Mouse (Mus musculus) ES-E14 (cell line): ENCODE results near the gene Cd2bp2. TPM values are rescaled to one million over a fixed set of nuclear protein-coding genes. Genes with fewer than 3 reads are reported as not detected.

Experiments
- DNase-seq: peaks from one replicate; pipeline ENCODE4 v3.0.0-alpha.2; 2013; ENCODE audit warnings: low read depth, low spot score
- H3K27ac ChIP-seq: 2 replicates; pipeline ENCODE4 v1.5.1; 2012; ENCODE audit warnings: low read depth, mild to moderate bottlenecking, low read length, moderate library complexity, mixed read lengths; ENCODE audit not compliant: poor library complexity, insufficient read depth, severe bottlenecking
- H3K36me3 ChIP-seq: 2 replicates; pipeline ENCODE4 v1.6.1; 2012; ENCODE audit warnings: mild to moderate bottlenecking, low read length, moderate library complexity, mixed read lengths; ENCODE audit not compliant: control insufficient read depth, poor library complexity, insufficient read depth, severe bottlenecking
- H3K4me1 ChIP-seq, 2 experiments: fragments of 150-350 bp in 1 of 2; sonication (generic) in 1 of 2; 2 replicates each; pipeline ENCODE4 v1.6.1; 2012; ENCODE audit warnings: low read length in 2 of 2, mild to moderate bottlenecking in 1 of 2, mixed read lengths in 1 of 2; ENCODE audit not compliant: control insufficient read depth in 2 of 2, insufficient read depth in 2 of 2, poor library complexity in 1 of 2
- H3K4me3 ChIP-seq, 2 experiments: fragments of 150-350 bp in 1 of 2; sonication (generic) in 1 of 2; 2 replicates each; pipeline ENCODE4 v1.5.1; 2012; ENCODE audit warnings: low read length in 2 of 2, low read depth in 1 of 2, mild to moderate bottlenecking in 1 of 2, mixed read lengths in 1 of 2; ENCODE audit not compliant: insufficient read depth in 1 of 2, poor library complexity in 1 of 2, severe bottlenecking in 1 of 2
- H3K9ac ChIP-seq: 2 replicates; pipeline ENCODE4 v1.6.1; 2012; ENCODE audit warnings: low read depth, mild to moderate bottlenecking, low read length, mixed read lengths; ENCODE audit not compliant: poor library complexity, insufficient read depth, severe bottlenecking
- H3K9me3 ChIP-seq: fragments of 150-350 bp; sonication (generic); 2 replicates; pipeline ENCODE4 v1.6.1; 2012; ENCODE audit warnings: low read depth, mild to moderate bottlenecking, low read length; ENCODE audit not compliant: control insufficient read depth, insufficient read depth
- CHD2 ChIP-seq: IDR thresholded peaks from 2 replicates; pipeline ENCODE4 v1.6.1; 2014; ENCODE audit warnings: mild to moderate bottlenecking, low read depth, low read length, inconsistent platforms
- HCFC1 ChIP-seq: IDR thresholded peaks from 2 replicates; pipeline ENCODE4 v1.6.1; 2012; ENCODE audit warnings: low read length, inconsistent platforms, borderline replicate concordance; ENCODE audit not compliant: insufficient read depth
- MAFK ChIP-seq: IDR thresholded peaks from 2 replicates; pipeline ENCODE4 v1.6.1; 2014; ENCODE audit warnings: mild to moderate bottlenecking, low read depth, low read length, inconsistent platforms; ENCODE audit not compliant: insufficient read depth
- ZC3H11A ChIP-seq: IDR thresholded peaks from 2 replicates; pipeline ENCODE4 v1.6.1; 2012; ENCODE audit warnings: low read depth, mild to moderate bottlenecking, inconsistent platforms, low read length, borderline replicate concordance
- ZNF384 ChIP-seq: IDR thresholded peaks from 2 replicates; pipeline ENCODE4 v1.6.1; 2012; ENCODE audit warnings: low read depth, low read length, inconsistent platforms
- in situ Hi-C, 2 experiments: fragments of 600-800 bp; cut with MboI; formaldehyde crosslinking; loops; one replicate each; pipeline ENCODE4 v1.15.1; 2025; ENCODE audit warnings: low sequenced_read_pairs in 2 of 2, inconsistent platforms in 1 of 2; ENCODE audit not compliant: unreplicated experiment in 2 of 2
- total RNA-seq: library from RNA; depleted of rRNA; stranded (reverse); fragments of 300-350 nt; gene quantifications from 2 replicates; pipeline ENCODE4 v1.2.3, GENCODE M21; 2012; rRNA removed

The Cd2bp2 gene
- total RNA-seq, 1 experiment, result 113 TPM

DNA sequence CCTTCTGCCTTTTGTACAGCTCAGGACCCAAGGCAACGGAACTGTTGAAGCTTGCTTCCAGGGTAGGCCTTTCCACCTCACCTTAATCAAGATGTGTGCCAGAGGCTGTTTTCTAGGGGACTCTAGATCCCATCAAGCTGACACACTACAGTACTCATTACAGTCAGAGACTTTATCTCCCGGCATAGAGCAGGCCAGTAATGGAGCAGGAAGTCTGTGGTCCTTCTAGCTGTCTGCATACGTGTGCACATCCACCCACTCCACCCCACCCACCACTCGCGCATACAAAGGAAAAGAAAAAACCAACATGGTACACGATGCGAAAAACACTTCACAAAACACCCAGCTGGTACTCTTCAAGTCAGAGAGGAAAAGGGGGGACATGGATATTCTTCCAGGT is 51.4 kb downstream of the Cd2bp2 start:
- no peak overlapping the region for H3K27ac ChIP-seq
- peaks cover 4 to 31% of the 10 kb centered on the region in 2 experiments; a peak in 3 of 4 replicates for H3K4me1 ChIP-seq
- in situ Hi-C loops, result no loop called here
- no peak overlapping the region for H3K4me3 ChIP-seq
- no peak for DNase-seq
- no peaks in the 10 kb centered on the region for H3K36me3 ChIP-seq
- TF ChIP-seq ZNF384 (no peak), ZC3H11A (no peak), MAFK (no peak), HCFC1 (no peak), CHD2 (no peak)
- no peaks in the 10 kb centered on the region for H3K9me3 ChIP-seq
- peak overlapping the region; percentile 31; the same call in 1 of the 2 replicates for H3K9ac ChIP-seq

DNA sequence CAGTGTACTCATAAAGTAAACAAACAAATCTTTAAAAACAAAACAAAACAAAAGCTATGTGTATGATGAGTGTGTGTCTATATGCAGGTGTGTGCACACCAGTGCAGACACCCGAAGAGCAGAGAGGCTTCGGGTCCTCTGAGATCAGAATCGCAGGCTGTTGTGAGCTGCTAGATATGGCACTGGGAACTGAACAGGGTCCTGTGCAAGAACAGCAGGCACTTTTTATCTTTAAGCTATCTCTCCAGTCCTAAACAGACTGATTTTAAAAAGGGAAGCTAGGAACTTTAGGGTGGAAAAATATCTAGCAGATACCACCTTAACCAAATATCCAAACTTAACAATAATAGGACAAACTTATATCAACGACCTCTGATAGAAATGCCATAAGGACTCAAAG is 53.2 kb downstream of the Cd2bp2 start:
- in situ Hi-C loops, result no loop called here
- Histone ChIP-seq H3K4me1 (peaks cover 6 to 31% of the 10 kb centered on the region in 2 experiments), H3K36me3 (no peaks in the 10 kb centered on the region)

DNA sequence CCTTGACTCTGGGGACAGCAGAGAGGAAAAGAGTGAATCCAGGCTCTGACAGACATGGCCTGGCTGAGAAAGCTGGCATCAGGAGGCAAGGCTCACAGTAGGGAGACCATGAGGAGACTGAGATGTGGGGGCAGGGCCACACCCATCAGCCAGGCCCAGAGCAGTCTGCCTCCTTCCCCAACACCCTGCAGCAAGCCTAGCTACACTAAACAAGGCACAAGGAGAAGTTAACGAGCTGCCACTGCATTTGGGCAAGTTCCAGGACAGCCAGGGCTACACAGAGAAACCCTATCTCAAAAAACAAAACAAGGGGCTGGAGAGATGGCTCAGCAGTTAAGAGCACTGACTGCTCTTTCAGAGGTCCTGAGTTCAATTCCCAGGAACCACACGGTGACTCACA is 53.6 kb downstream of the Cd2bp2 start:
- H3K4me1 ChIP-seq, result peaks cover 6 to 31% of the 10 kb centered on the region in 2 experiments
- no peaks in the 10 kb centered on the region for H3K36me3 ChIP-seq
- no peak overlapping the region for H3K9ac ChIP-seq
- H3K9me3 ChIP-seq, result no peaks in the 10 kb centered on the region
- H3K27ac ChIP-seq, result no peak overlapping the region
- in situ Hi-C loops, result no loop called here
- DNase-seq, result no peak
- no peak overlapping the region for H3K4me3 ChIP-seq
- no peak for TF ChIP-seq CHD2
- no peak for TF ChIP-seq ZNF384
- TF ChIP-seq MAFK, result no peak
- TF ChIP-seq HCFC1, result no peak

More for the DNA sequence above, 53.2 kb downstream of the Cd2bp2 start:
- Histone ChIP-seq H3K9ac (no peak overlapping the region), H3K27ac (no peak overlapping the region), H3K9me3 (no peaks in the 10 kb centered on the region), H3K4me3 (no peak overlapping the region)
- TF ChIP-seq CHD2 (no peak), ZNF384 (no peak), MAFK (no peak), HCFC1 (no peak), ZC3H11A (no peak)
- DNase-seq, result no peak

Other genes with a start within 250 kb of the Cd2bp2 start
- gene Asphd1, start 246.5 kb downstream of the Cd2bp2 start, total RNA-seq, result 1.0 and 2.0 TPM in 2 replicates
- gene Sez6l2, start 245.5 kb downstream of the Cd2bp2 start, total RNA-seq, result 0.80 and 2.0 TPM in 2 replicates
- 106 and 122 TPM in 2 replicates for gene Cdipt, start 220.1 kb downstream of the Cd2bp2 start, total RNA-seq
- 0.18 and 0.32 TPM in 2 replicates for gene Cdiptos, start 220.0 kb downstream of the Cd2bp2 start, total RNA-seq
- gene Mvp, start 181.4 kb downstream of the Cd2bp2 start, total RNA-seq, result 49.2 and 56.0 TPM in 2 replicates
- 0.63 and 1.3 TPM in 2 replicates for gene Pagr1b, start 179.6 kb downstream of the Cd2bp2 start, total RNA-seq
- 12.1 and 32.3 TPM in 2 replicates for gene Pagr1a, start 178.7 kb downstream of the Cd2bp2 start, total RNA-seq
- gene Gm42742, start 175.0 kb downstream of the Cd2bp2 start, total RNA-seq, result 23.4 and 38.4 TPM in 2 replicates
- gene Prrt2, start 174.8 kb downstream of the Cd2bp2 start, total RNA-seq, result 0.36 and 0.85 TPM in 2 replicates
- 134 and 164 TPM in 2 replicates for gene Maz, start 169.0 kb downstream of the Cd2bp2 start, total RNA-seq
- gene Kif22, start 153.6 kb downstream of the Cd2bp2 start, total RNA-seq, result 97.4 and 117 TPM in 2 replicates
- not detected in 2 replicates for gene Zg16, start 108.7 kb downstream of the Cd2bp2 start, total RNA-seq
- 13.5 and 31.2 TPM in 2 replicates for gene AI467606, start 104.7 kb downstream of the Cd2bp2 start, total RNA-seq
- 5.6 and 7.1 TPM in 2 replicates for gene Qprt, start 73.8 kb downstream of the Cd2bp2 start, total RNA-seq
- 30.2 and 67.4 TPM in 2 replicates for gene Spn, start 58.2 kb downstream of the Cd2bp2 start, total RNA-seq
- 63.3 and 67.0 TPM in 2 replicates for gene Tbc1d10b, start 12.4 kb upstream of the Cd2bp2 start, total RNA-seq
- 322 and 498 TPM in 2 replicates for gene Mylpf, start 12.8 kb upstream of the Cd2bp2 start, total RNA-seq
- gene Zfp553, start 37.0 kb upstream of the Cd2bp2 start, total RNA-seq, result 55.2 and 64.7 TPM in 2 replicates
- gene Sept1, start 37.1 kb upstream of the Cd2bp2 start, total RNA-seq, result 85.8 and 128 TPM in 2 replicates
- gene Zfp771, start 48.2 kb upstream of the Cd2bp2 start, total RNA-seq, result 18.7 and 21.6 TPM in 2 replicates
- gene Dctpp1, start 64.7 kb upstream of the Cd2bp2 start, total RNA-seq, result 391 and 461 TPM in 2 replicates
- 104 and 113 TPM in 2 replicates for gene Sephs2, start 78.0 kb upstream of the Cd2bp2 start, total RNA-seq
- 1.8 and 2.2 TPM in 2 replicates for gene Itgal, start 100.2 kb upstream of the Cd2bp2 start, total RNA-seq
- gene Zfp768, start 149.5 kb upstream of the Cd2bp2 start, total RNA-seq, result 3.5 and 4.4 TPM in 2 replicates
- gene Zfp747, start 180.0 kb upstream of the Cd2bp2 start, total RNA-seq, result 8.7 and 9.0 TPM in 2 replicates
- 4.1 and 4.2 TPM in 2 replicates for gene 9130019O22Rik, start 191.1 kb upstream of the Cd2bp2 start, total RNA-seq
- gene E430018J23Rik, start 197.6 kb upstream of the Cd2bp2 start, total RNA-seq, result 2.5 and 3.2 TPM in 2 replicates
- 3.3 and 4.2 TPM in 2 replicates for gene Zfp764, start 210.8 kb upstream of the Cd2bp2 start, total RNA-seq
- 12.5 and 17.3 TPM in 2 replicates for gene Zfp688, start 226.0 kb upstream of the Cd2bp2 start, total RNA-seq